Mouse (Mus musculus) liver, embryonic 15.5 days (tissue): ENCODE results near the gene Zbtb44. TPM values are rescaled to one million over a fixed set of nuclear protein-coding genes. Genes with fewer than 3 reads are reported as not detected.

ENCODE experiments used
- ATAC-seq: fragments of 200-750 bp; cut with Nextera tagmentation; 2 replicates; pipeline ENCODE4 v1.8.0; 2017; ENCODE audit warnings: moderate number of reproducible peaks, mild to moderate bottlenecking, moderate library complexity; ENCODE audit not compliant: insufficient read depth
- H3K27ac ChIP-seq: fragments of 300-500 bp; sonication (generic); replicated peaks from 2 replicates; pipeline ENCODE4 v1.5.1; 2015; ENCODE audit warnings: mild to moderate bottlenecking, inconsistent platforms
- H3K27me3 ChIP-seq: fragments of 300-500 bp; sonication (generic); 2 replicates; pipeline ENCODE4 v1.6.1; 2015; ENCODE audit warnings: mild to moderate bottlenecking, inconsistent platforms
- H3K36me3 ChIP-seq: fragments of 300-500 bp; sonication (generic); replicated peaks from 2 replicates; pipeline ENCODE4 v1.6.1; 2015; ENCODE audit warnings: moderate library complexity, mild to moderate bottlenecking, inconsistent platforms
- H3K4me1 ChIP-seq: fragments of 300-500 bp; sonication (generic); replicated peaks from 2 replicates; pipeline ENCODE4 v1.6.1; 2015; ENCODE audit warnings: inconsistent platforms
- H3K4me2 ChIP-seq: fragments of 300-500 bp; sonication (generic); 2 replicates; pipeline ENCODE4 v1.6.1; 2015; ENCODE audit warnings: moderate library complexity, mild to moderate bottlenecking, inconsistent platforms
- H3K4me3 ChIP-seq: fragments of 300-500 bp; sonication (generic); replicated peaks from 2 replicates; pipeline ENCODE4 v1.5.1; 2015; ENCODE audit warnings: mild to moderate bottlenecking, inconsistent platforms
- H3K9ac ChIP-seq: fragments of 300-500 bp; sonication (generic); 2 replicates; pipeline ENCODE4 v1.6.1; 2015; ENCODE audit warnings: moderate library complexity, mild to moderate bottlenecking, inconsistent platforms
- H3K9me3 ChIP-seq: fragments of 300-500 bp; sonication (generic); replicated peaks from 2 replicates; pipeline ENCODE4 v1.6.1; 2016; ENCODE audit warnings: inconsistent platforms
- WGBS: fragments of 180-500 bp; shearing (Covaris S2); methylation state at CpG from one replicate; pipeline ENCODE4 v1.1.7; 2015; ENCODE audit warnings: mixed read lengths; ENCODE audit not compliant: insufficient replicate concordance; 5-methylcytosine and 5-hydroxymethylcytosine counted together
- polyA plus RNA-seq: library from polyadenylated mRNA; unstranded; fragments of >200 nt; fragmentation: Nextera tagmentation; extraction: Ambion mirVana; gene quantifications from 2 replicates; pipeline ENCODE4 v1.2.1, GENCODE M21; 2015

The Zbtb44 gene
- polyA plus RNA-seq, 1 experiment from 2014 or later = 7.2 TPM

DNA sequence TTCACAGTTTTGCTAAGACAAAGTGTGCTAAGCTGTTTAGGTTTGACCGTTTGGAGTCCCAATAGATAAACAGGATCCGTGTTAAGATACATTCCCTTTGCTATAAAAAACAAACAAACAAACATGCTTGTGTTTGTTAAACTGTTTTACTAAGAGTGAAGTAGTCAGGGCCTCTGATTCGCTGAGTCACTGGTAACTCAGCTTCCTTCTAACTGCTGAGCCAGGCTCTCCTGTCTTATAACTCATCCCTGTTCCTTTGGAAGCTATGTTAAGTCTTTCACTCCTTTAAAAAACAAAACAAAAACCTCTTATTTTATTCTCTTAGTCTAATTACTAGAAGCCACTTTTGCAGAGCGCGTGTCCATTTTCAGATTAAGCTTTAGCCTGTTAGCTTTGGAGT lies 41.8 kb downstream of the Zbtb44 start:
- H3K27me3 ChIP-seq = no peaks in the 10 kb centered on the region
- no peak overlapping the region for H3K9ac ChIP-seq
- peaks cover 15% of the 10 kb centered on the region for H3K36me3 ChIP-seq
- H3K4me1 ChIP-seq = no peaks in the 10 kb centered on the region
- no peak overlapping the region for H3K4me3 ChIP-seq
- no peak overlapping the region for H3K4me2 ChIP-seq
- 80% methylated on average over 5 of the region's 5 CpGs for WGBS
- H3K9me3 ChIP-seq = no peaks in the 10 kb centered on the region
- H3K27ac ChIP-seq = no peak overlapping the region
- ATAC-seq = no peak

- Histone ChIP-seq H3K9me3 (no peaks in the 10 kb centered on the region), H3K36me3 (peaks cover 7% of the 10 kb centered on the region), H3K4me1 (no peaks in the 10 kb centered on the region), H3K4me2 (no peak overlapping the region), H3K9ac (no peak overlapping the region), H3K27me3 (no peaks in the 10 kb centered on the region), H3K27ac (no peak overlapping the region), H3K4me3 (no peak overlapping the region)
- no peak for ATAC-seq
- 66% methylated on average over 7 of the region's 7 CpGs for WGBS
Observed at GRCm38 (mm10) chr9:31073797-31074196, 43.4 kb downstream of the Zbtb44 start.

DNA sequence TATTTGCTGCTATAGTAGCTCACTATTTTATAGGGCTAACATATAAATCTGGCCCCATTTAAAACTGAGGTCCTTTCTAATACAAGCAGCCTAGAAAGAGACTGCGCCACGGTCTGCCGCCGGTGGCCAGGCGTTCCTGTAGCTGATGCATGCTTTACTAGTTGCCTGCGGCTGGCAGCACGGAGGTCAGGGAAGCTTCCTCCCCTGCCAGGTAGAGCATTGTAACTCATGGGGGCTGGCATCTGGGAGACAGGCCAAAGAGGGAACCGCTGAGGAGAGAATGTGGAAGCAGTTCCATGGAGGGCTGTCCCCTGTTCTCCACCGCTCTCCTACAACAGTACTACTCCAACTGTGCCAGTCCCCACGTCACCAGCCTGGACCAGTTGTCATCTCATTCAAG lies 44.4 kb downstream of the Zbtb44 start:
- no peak overlapping the region for H3K9ac ChIP-seq
- no peak overlapping the region for H3K4me2 ChIP-seq
- H3K4me1 ChIP-seq = no peaks in the 10 kb centered on the region
- no peak overlapping the region for H3K27ac ChIP-seq
- no peak for ATAC-seq
- 91% methylated on average over 10 of the region's 10 CpGs for WGBS
- no peak overlapping the region for H3K4me3 ChIP-seq
- no peaks in the 10 kb centered on the region for H3K9me3 ChIP-seq
- no peaks in the 10 kb centered on the region for H3K27me3 ChIP-seq
- no peaks in the 10 kb centered on the region; the same call in 1 of the 2 replicates for H3K36me3 ChIP-seq

DNA sequence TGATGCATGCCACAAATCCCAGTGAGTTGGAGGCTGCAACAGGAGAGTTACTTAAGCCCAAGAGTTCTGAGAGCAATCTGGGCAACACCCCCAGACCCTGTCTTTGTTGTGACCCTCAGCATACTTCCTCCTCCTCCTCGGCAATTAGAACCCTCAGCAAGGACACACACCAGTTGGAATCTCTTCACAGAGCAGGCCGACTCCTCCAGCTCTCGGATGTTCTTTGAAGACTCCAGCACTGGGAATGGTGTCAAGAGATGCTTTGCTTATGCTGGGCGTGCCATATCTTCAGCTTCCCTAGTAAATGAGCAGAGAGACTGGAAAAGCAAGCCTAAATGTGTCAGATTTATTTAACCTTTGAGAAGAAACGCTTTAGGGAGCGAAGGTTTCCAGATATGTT lies 50.3 kb downstream of the Zbtb44 start:
- Histone ChIP-seq H3K27me3 (peaks cover 8% of the 10 kb centered on the region; the same call in 1 of the 2 replicates), H3K9ac (no peak overlapping the region), H3K36me3 (no peaks in the 10 kb centered on the region), H3K27ac (no peak overlapping the region), H3K4me2 (no peak overlapping the region), H3K4me3 (no peak overlapping the region), H3K4me1 (no peaks in the 10 kb centered on the region), H3K9me3 (no peaks in the 10 kb centered on the region)
- ATAC-seq = no peak
- WGBS = 55% methylated on average over 6 of the region's 6 CpGs

DNA sequence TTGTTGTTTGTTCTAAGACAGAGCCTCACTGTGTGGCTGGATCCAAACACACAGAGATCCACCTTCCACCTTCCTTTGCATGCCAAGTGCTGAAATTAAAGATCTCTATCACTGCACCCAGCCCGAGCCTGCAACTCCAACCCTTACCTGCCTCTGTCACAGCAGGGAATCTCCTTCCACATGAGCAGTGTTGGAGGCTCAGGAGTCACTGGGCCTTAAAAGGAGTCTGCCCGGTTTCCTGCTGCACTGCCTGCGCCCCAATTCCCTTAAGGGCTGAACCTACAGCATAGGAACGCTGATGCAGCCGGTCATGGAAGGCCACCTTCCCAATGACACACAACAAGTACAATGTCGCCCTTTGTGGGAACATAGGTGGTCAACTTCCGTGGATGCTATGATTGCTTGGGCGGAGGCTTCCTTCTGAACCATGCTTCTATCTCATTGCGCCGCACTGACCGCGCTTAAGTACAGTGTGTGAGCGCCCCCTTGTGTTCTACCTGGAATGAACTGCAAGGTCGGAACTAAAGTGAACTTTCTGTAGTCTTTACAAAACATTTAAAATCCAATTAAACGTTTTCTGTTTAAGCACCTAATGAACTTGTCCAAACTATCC lies 51.7 kb downstream of the Zbtb44 start:
- 10% methylated on average over 15 of the region's 15 CpGs for WGBS
- H3K9ac ChIP-seq = no peak overlapping the region
- no peaks in the 10 kb centered on the region for H3K4me1 ChIP-seq
- no peak overlapping the region for H3K4me3 ChIP-seq
- ATAC-seq = no peak
- no peaks in the 10 kb centered on the region for H3K36me3 ChIP-seq
- H3K9me3 ChIP-seq = no peaks in the 10 kb centered on the region
- H3K4me2 ChIP-seq = no peak overlapping the region
- no peak overlapping the region for H3K27ac ChIP-seq
- peaks cover 15% of the 10 kb centered on the region for H3K27me3 ChIP-seq

DNA sequence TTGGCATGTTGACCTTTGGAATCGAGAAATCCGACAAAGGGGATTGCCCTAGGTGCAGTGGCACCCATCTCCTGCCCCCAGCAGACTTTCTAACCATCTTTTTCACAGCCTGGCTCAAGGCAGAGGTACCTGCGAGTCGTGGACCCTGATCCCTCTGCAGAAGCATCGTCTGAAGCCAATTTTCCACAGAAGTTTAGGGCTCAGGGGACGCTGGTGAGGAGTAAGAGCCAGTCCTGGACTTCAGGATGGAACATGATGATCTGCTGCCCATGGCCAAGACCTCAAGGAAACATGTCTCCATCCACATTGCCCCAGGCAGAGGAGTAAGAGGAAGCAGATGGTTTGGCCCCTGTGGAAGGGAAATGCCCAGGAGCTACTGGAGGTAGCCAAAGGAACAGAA lies 52.3 kb downstream of the Zbtb44 start:
- 68% methylated on average over 6 of the region's 6 CpGs for WGBS
- no peak overlapping the region for H3K4me3 ChIP-seq
- no peak overlapping the region for H3K4me2 ChIP-seq
- no peak overlapping the region for H3K27ac ChIP-seq
- ATAC-seq = no peak
- H3K27me3 ChIP-seq = peaks cover 18% of the 10 kb centered on the region
- no peaks in the 10 kb centered on the region for H3K36me3 ChIP-seq
- H3K9ac ChIP-seq = no peak overlapping the region
- no peaks in the 10 kb centered on the region for H3K4me1 ChIP-seq
- no peaks in the 10 kb centered on the region for H3K9me3 ChIP-seq

GRCm38 (mm10) chr9:31085556-31085955 lies 55.1 kb downstream of the Zbtb44 start:
- no peak overlapping the region for H3K9ac ChIP-seq
- H3K27ac ChIP-seq = no peak overlapping the region
- H3K4me2 ChIP-seq = no peak overlapping the region
- H3K27me3 ChIP-seq = peaks cover 18% of the 10 kb centered on the region
- WGBS = 45% methylated on average over 5 of the region's 5 CpGs
- no peak for ATAC-seq
- H3K36me3 ChIP-seq = no peaks in the 10 kb centered on the region
- no peaks in the 10 kb centered on the region for H3K9me3 ChIP-seq
- H3K4me3 ChIP-seq = no peak overlapping the region
- no peaks in the 10 kb centered on the region for H3K4me1 ChIP-seq

DNA sequence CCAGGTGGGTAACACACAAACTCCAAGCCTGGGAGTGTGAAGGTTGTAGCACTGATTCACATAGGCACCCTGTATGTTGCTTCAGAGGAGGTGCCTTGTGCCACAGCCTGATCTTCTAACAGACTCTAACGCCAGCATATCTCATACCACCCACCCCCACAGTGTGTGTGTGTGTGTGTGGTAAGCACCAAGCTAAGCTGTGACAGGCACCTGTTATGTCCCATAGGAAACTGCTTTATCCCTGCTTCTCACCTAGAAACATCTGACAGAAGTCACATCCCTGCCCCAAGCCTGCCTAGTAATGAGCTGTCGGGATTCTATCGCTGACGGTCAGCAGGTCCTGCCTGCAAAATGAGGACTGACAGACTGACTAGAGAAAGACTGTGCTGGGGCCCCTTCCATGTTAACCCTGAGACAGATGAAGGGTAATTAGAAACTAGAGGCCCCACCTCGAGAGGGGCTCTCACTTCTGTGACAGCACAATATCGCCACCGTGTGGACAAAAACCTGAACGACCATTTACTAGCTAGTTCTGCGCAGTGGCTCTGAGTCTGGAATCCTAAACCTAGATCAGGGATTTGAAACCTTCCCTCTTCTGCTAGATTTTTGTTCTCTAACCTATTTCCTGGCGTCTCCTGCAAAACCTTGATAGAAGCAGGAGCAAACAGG lies 55.8 kb downstream of the Zbtb44 start:
- 23% methylated on average over 10 of the region's 10 CpGs for WGBS
- Histone ChIP-seq H3K27ac (no peak overlapping the region), H3K4me2 (no peak overlapping the region), H3K36me3 (no peaks in the 10 kb centered on the region), H3K27me3 (peaks cover 18% of the 10 kb centered on the region), H3K4me1 (no peaks in the 10 kb centered on the region), H3K4me3 (no peak overlapping the region), H3K9me3 (no peaks in the 10 kb centered on the region), H3K9ac (no peak overlapping the region)
- no peak for ATAC-seq

GRCm38 (mm10) chr9:31086754-31087145 lies 56.3 kb downstream of the Zbtb44 start:
- 63% methylated on average over 7 of the region's 7 CpGs for WGBS
- no peak overlapping the region for H3K4me2 ChIP-seq
- peaks cover 18% of the 10 kb centered on the region for H3K27me3 ChIP-seq
- no peak overlapping the region for H3K9ac ChIP-seq
- no peaks in the 10 kb centered on the region for H3K36me3 ChIP-seq
- H3K27ac ChIP-seq = no peak overlapping the region
- H3K4me1 ChIP-seq = no peaks in the 10 kb centered on the region
- no peaks in the 10 kb centered on the region for H3K9me3 ChIP-seq
- no peak for ATAC-seq
- no peak overlapping the region for H3K4me3 ChIP-seq

DNA sequence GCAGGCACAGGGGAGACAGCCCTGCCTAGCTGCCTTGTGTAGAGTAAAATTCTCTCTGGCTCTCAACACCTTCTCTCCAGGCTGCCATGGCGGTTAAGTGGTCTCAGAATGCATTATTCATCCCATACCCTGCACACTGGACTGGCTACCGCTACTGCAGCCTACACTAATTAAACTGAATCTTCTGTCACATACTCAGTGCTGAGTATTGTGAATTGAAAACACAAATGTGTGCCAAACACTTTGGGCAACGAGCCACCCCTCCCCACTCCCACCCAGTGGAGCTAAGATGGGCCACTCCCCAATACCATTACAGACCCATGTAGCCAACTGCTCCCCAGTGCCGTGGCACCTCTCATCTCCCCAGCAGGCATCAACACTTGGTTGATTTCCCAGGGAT lies 57.0 kb downstream of the Zbtb44 start:
- H3K4me2 ChIP-seq = no peak overlapping the region
- H3K27me3 ChIP-seq = peaks cover 18% of the 10 kb centered on the region
- no peaks in the 10 kb centered on the region for H3K9me3 ChIP-seq
- no peak overlapping the region for H3K9ac ChIP-seq
- 61% methylated on average over 4 of the region's 4 CpGs for WGBS
- no peak for ATAC-seq
- H3K4me1 ChIP-seq = no peaks in the 10 kb centered on the region
- no peak overlapping the region for H3K27ac ChIP-seq
- no peak overlapping the region for H3K4me3 ChIP-seq
- H3K36me3 ChIP-seq = no peaks in the 10 kb centered on the region

- Histone ChIP-seq H3K27me3 (peaks cover 14% of the 10 kb centered on the region), H3K27ac (no peak overlapping the region), H3K9me3 (no peaks in the 10 kb centered on the region), H3K9ac (no peak overlapping the region), H3K4me1 (no peaks in the 10 kb centered on the region), H3K4me3 (no peak overlapping the region), H3K4me2 (no peak overlapping the region), H3K36me3 (no peaks in the 10 kb centered on the region)
- 38% methylated on average over 3 of the region's 3 CpGs for WGBS
- ATAC-seq = no peak
Observed at GRCm38 (mm10) chr9:31088116-31088515, 57.7 kb downstream of the Zbtb44 start.

- H3K27me3 ChIP-seq = peaks cover 10% of the 10 kb centered on the region
- WGBS = 60% methylated on average over 4 of the region's 4 CpGs
- H3K9me3 ChIP-seq = no peaks in the 10 kb centered on the region
- no peak overlapping the region for H3K9ac ChIP-seq
- ATAC-seq = no peak
- no peaks in the 10 kb centered on the region for H3K4me1 ChIP-seq
- no peaks in the 10 kb centered on the region for H3K36me3 ChIP-seq
- no peak overlapping the region for H3K4me3 ChIP-seq
- no peak overlapping the region for H3K4me2 ChIP-seq
- no peak overlapping the region for H3K27ac ChIP-seq
Observed at GRCm38 (mm10) chr9:31088883-31089282, 58.4 kb downstream of the Zbtb44 start.
